Mouse (Mus musculus): ENCODE measurements around the gene Med24.
A peak's percentile ranks its signal among the peaks of the same experiment; 100 is the strongest.

- TF ChIP-seq CTCF (conservative IDR thresholded peaks at IDR 0.05; ENCODE audit: insufficient read depth, insufficient read length, low read depth, low read length) (no peak), POLR2A (IDR thresholded peaks at IDR 0.05; ENCODE audit: low read depth, low read length) (peak; percentile 97)
These were observed 45.5 kb upstream of the Med24 start, which contains the start of gene Nr1d1 for GRCm38 (mm10) chr11:98774582-98775347.
